Mouse (Mus musculus) midbrain, embryonic 12.5 days (tissue): ENCODE data around the gene Cacng2. TPM values are rescaled to one million over a fixed set of nuclear protein-coding genes. Genes with fewer than 3 reads are reported as not detected.
"Not testable (repeated sequence)": the region's sequence is repeated elsewhere in the genome, so short reads cannot be mapped to it uniquely, and the experiment has no call there.

ENCODE experiments used
- ATAC-seq: fragments of 200-750 bp; cut with Nextera tagmentation; 2 replicates; pipeline ENCODE4 v1.8.0; 2017; ENCODE audit warnings: low read depth, moderate TSS enrichment, moderate library complexity; ENCODE audit not compliant: low FRiP score
- H3K27ac ChIP-seq: fragments of 300-500 bp; sonication (generic); replicated peaks from 2 replicates; pipeline ENCODE4 v1.5.1; 2016; ENCODE audit warnings: mild to moderate bottlenecking
- H3K27me3 ChIP-seq: fragments of 300-500 bp; sonication (generic); 2 replicates; pipeline ENCODE4 v1.6.1; 2016; ENCODE audit warnings: mild to moderate bottlenecking
- H3K36me3 ChIP-seq: fragments of 300-500 bp; sonication (generic); 2 replicates; pipeline ENCODE4 v1.6.1; 2016
- H3K4me1 ChIP-seq: fragments of 300-500 bp; sonication (generic); 2 replicates; pipeline ENCODE4 v1.6.1; 2016
- H3K4me2 ChIP-seq: fragments of 300-500 bp; sonication (generic); replicated peaks from 2 replicates; pipeline ENCODE4 v1.6.1; 2016; ENCODE audit warnings: mild to moderate bottlenecking, moderate library complexity
- H3K4me3 ChIP-seq: fragments of 300-500 bp; sonication (generic); 2 replicates; pipeline ENCODE4 v1.5.1; 2016; ENCODE audit warnings: mild to moderate bottlenecking
- H3K9ac ChIP-seq: fragments of 300-500 bp; sonication (generic); replicated peaks from 2 replicates; pipeline ENCODE4 v1.6.1; 2016; ENCODE audit warnings: mild to moderate bottlenecking, moderate library complexity
- H3K9me3 ChIP-seq: fragments of 300-500 bp; sonication (generic); 2 replicates; pipeline ENCODE4 v1.6.1; 2016; ENCODE audit warnings: mild to moderate bottlenecking
- WGBS: fragments of 180-500 bp; shearing (Covaris S2); methylation state at CpG from one replicate; pipeline ENCODE4 v1.1.7; 2016; 5-methylcytosine and 5-hydroxymethylcytosine counted together
- polyA plus RNA-seq: library from polyadenylated mRNA; unstranded; fragments of >200 nt; fragmentation: Nextera tagmentation; extraction: Ambion mirVana; gene quantifications from 2 replicates; pipeline ENCODE4 v1.2.1, GENCODE M21; 2016

Cacng2 gene
- polyA plus RNA-seq, 1 experiment from 2014 or later, result 3.1 TPM

- WGBS, result 73% methylated on average over 2 of the region's 2 CpGs
- H3K9ac ChIP-seq, result no peak overlapping the region
- no peaks in the 10 kb centered on the region for H3K36me3 ChIP-seq
- no peaks in the 10 kb centered on the region for H3K9me3 ChIP-seq
- no peaks in the 10 kb centered on the region for H3K27me3 ChIP-seq
- no peak for ATAC-seq
- H3K4me1 ChIP-seq, result no peaks in the 10 kb centered on the region
- H3K27ac ChIP-seq, result no peak overlapping the region
- no peak overlapping the region for H3K4me3 ChIP-seq
- no peak overlapping the region for H3K4me2 ChIP-seq
Observed at GRCm38 (mm10) chr15:78049933-78050332, 69.9 kb downstream of the Cacng2 start.

- no peak overlapping the region for H3K4me3 ChIP-seq
- H3K9me3 ChIP-seq, result no peaks in the 10 kb centered on the region
- H3K27me3 ChIP-seq, result no peaks in the 10 kb centered on the region
- no peaks in the 10 kb centered on the region for H3K4me1 ChIP-seq
- 66% methylated on average over 7 of the region's 7 CpGs for WGBS
- ATAC-seq, result no peak
- no peaks in the 10 kb centered on the region for H3K36me3 ChIP-seq
- no peak overlapping the region for H3K9ac ChIP-seq
- H3K4me2 ChIP-seq, result no peak overlapping the region
- no peak overlapping the region for H3K27ac ChIP-seq
Observed at GRCm38 (mm10) chr15:78045842-78046241, 74.0 kb downstream of the Cacng2 start.

- Histone ChIP-seq H3K9me3 (no peaks in the 10 kb centered on the region), H3K27me3 (no peaks in the 10 kb centered on the region), H3K27ac (no peak overlapping the region), H3K36me3 (no peaks in the 10 kb centered on the region), H3K4me1 (no peaks in the 10 kb centered on the region), H3K9ac (no peak overlapping the region), H3K4me3 (no peak overlapping the region), H3K4me2 (no peak overlapping the region)
- ATAC-seq, result no peak
- 66% methylated on average over 7 of the region's 7 CpGs for WGBS
Observed at GRCm38 (mm10) chr15:78045314-78045713, 74.5 kb downstream of the Cacng2 start.

GRCm38 (mm10) chr15:78044826-78045225, 75.0 kb downstream of the Cacng2 start:
- 74% methylated on average over 6 of the region's 6 CpGs for WGBS
- Histone ChIP-seq H3K27ac (no peak overlapping the region), H3K27me3 (no peaks in the 10 kb centered on the region), H3K4me1 (no peaks in the 10 kb centered on the region), H3K9me3 (no peaks in the 10 kb centered on the region), H3K4me3 (no peak overlapping the region), H3K4me2 (no peak overlapping the region), H3K36me3 (no peaks in the 10 kb centered on the region), H3K9ac (no peak overlapping the region)
- no peak for ATAC-seq

DNA sequence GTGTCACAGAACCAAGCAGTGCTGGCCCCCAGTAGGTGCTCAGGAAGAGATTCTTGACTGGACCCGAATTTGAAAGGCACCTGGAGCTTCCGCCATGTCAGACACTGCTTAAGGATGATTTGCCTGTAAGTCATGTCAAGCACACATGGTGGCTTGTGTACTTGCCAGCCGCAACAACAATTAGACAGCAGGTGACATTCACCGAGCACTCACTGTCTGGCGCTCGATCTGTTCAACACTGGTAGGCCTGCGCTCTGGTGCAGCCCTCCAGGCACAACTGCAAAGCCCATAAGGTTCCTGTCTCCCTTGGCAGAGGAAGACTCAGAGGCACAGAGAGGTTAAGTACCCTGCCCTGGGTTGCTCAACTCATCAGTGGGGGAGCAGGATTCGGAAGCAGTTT, 77.1 kb downstream of the Cacng2 start:
- Histone ChIP-seq H3K9me3 (no peaks in the 10 kb centered on the region), H3K27me3 (no peaks in the 10 kb centered on the region), H3K36me3 (no peaks in the 10 kb centered on the region), H3K4me1 (no peaks in the 10 kb centered on the region), H3K4me2 (no peak overlapping the region), H3K4me3 (no peak overlapping the region), H3K27ac (no peak overlapping the region), H3K9ac (no peak overlapping the region)
- WGBS, result 90% methylated on average over 8 of the region's 8 CpGs
- ATAC-seq, result no peak

GRCm38 (mm10) chr15:78037626-78038025, 82.2 kb downstream of the Cacng2 start:
- Histone ChIP-seq H3K27ac (no peak overlapping the region), H3K36me3 (no peaks in the 10 kb centered on the region), H3K9ac (no peak overlapping the region), H3K27me3 (no peaks in the 10 kb centered on the region), H3K4me3 (no peak overlapping the region), H3K4me1 (no peaks in the 10 kb centered on the region), H3K9me3 (no peaks in the 10 kb centered on the region), H3K4me2 (no peak overlapping the region)
- ATAC-seq, result no peak
- WGBS, result 92% methylated on average over 10 of the region's 10 CpGs

- no peak overlapping the region for H3K4me2 ChIP-seq
- H3K9me3 ChIP-seq, result no peaks in the 10 kb centered on the region
- H3K36me3 ChIP-seq, result no peaks in the 10 kb centered on the region
- WGBS, result 67% methylated on average over 2 of the region's 2 CpGs
- no peak overlapping the region for H3K9ac ChIP-seq
- ATAC-seq, result no peak
- no peak overlapping the region for H3K27ac ChIP-seq
- H3K4me1 ChIP-seq, result no peaks in the 10 kb centered on the region
- H3K27me3 ChIP-seq, result no peaks in the 10 kb centered on the region
- no peak overlapping the region for H3K4me3 ChIP-seq
Observed at GRCm38 (mm10) chr15:78036586-78036985, 83.2 kb downstream of the Cacng2 start.

DNA sequence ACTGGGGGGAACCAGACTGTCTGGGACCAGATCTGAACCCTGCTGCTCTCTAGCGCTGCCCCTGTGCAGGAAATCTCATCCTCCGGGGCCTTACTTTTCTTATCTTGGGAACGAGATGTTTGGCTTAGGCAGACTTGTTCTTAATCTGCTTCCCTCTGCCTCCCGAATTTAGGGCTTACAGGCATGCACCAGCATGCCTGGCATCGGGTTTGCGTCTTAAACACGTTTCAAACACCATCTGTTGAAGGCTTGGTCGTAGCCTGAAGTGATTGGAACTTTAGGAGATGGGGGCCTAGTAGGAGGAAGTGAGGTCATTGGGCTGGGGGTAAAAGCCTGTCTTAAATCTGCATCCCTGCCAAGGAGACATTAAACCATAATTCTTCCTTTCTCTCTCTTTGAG, 89.9 kb downstream of the Cacng2 start:
- no peaks in the 10 kb centered on the region for H3K36me3 ChIP-seq
- no peaks in the 10 kb centered on the region for H3K9me3 ChIP-seq
- H3K27ac ChIP-seq, result no peak overlapping the region
- no peak overlapping the region for H3K9ac ChIP-seq
- H3K4me2 ChIP-seq, result no peak overlapping the region
- WGBS, result 70% methylated on average over 8 of the region's 8 CpGs
- no peak overlapping the region for H3K4me3 ChIP-seq
- no peaks in the 10 kb centered on the region for H3K4me1 ChIP-seq
- no peak for ATAC-seq
- no peaks in the 10 kb centered on the region for H3K27me3 ChIP-seq

DNA sequence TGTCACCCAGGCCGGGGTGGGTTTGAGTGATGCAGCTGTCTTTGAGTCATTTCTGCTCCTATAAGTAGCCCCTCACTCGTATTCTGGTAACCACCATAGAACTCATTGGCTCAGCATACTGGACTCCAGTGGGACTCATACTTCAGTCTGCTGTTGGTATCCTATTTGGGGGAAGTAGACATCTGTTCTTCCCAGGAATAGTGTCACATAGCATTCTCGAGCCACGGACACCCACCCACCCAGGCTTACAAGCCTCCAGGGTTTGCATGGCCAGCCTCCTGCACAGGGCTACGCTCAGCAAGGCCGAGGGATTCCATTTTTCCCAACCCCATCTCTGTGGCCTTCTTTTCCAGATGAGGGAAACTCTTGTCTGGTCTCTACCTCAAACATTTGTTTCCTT, 93.3 kb downstream of the Cacng2 start:
- Histone ChIP-seq H3K27me3 (no peaks in the 10 kb centered on the region), H3K4me3 (no peak overlapping the region), H3K9ac (no peak overlapping the region), H3K9me3 (no peaks in the 10 kb centered on the region), H3K27ac (no peak overlapping the region), H3K36me3 (no peaks in the 10 kb centered on the region), H3K4me2 (no peak overlapping the region), H3K4me1 (no peaks in the 10 kb centered on the region)
- ATAC-seq, result no peak
- 87% methylated on average over 6 of the region's 6 CpGs for WGBS

- Histone ChIP-seq H3K9me3 (no peaks in the 10 kb centered on the region), H3K9ac (no peak overlapping the region), H3K27me3 (no peaks in the 10 kb centered on the region), H3K4me3 (no peak overlapping the region), H3K4me2 (no peak overlapping the region), H3K27ac (no peak overlapping the region), H3K36me3 (no peaks in the 10 kb centered on the region), H3K4me1 (no peaks in the 10 kb centered on the region)
- WGBS, result 70% methylated on average over 4 of the region's 4 CpGs
- no peak for ATAC-seq
Observed at GRCm38 (mm10) chr15:78024211-78024610, 95.6 kb downstream of the Cacng2 start.

- Histone ChIP-seq H3K9ac (no peak overlapping the region), H3K36me3 (no peaks in the 10 kb centered on the region), H3K27ac (no peak overlapping the region), H3K9me3 (no peaks in the 10 kb centered on the region), H3K4me2 (no peak overlapping the region), H3K4me1 (no peaks in the 10 kb centered on the region), H3K4me3 (no peak overlapping the region), H3K27me3 (0 out of 2 replicates have a peak, but pooled peaks cover 4% of the 10 kb centered on the region)
- no peak for ATAC-seq
- 97% methylated on average over 1 of the region's 1 CpGs for WGBS
Observed at GRCm38 (mm10) chr15:78014046-78014445, 105.8 kb downstream of the Cacng2 start.

DNA sequence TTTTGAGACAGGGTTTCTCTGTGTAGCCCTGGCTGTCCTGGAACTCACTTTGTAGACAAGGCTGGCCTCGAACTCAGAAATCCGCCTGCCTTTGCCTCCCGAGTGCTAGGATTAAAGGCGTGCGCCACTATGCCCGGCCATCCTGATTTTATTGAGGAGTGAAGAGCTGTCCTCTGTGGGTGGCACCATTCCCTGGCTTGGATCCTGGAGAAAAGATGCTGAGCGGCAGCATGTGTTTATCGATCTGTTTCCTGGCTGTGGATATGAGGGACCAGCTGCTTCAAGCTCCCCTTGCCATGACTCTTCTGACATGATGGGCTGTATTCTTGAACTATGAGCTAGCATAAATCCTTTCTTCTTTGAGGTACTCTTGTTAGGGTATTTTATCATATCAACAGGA, 111.6 kb downstream of the Cacng2 start:
- not testable (repeated sequence) for H3K36me3 ChIP-seq, H3K27ac ChIP-seq, ATAC-seq, H3K27me3 ChIP-seq, H3K4me1 ChIP-seq, H3K9ac ChIP-seq, H3K9me3 ChIP-seq, H3K4me2 ChIP-seq, H3K4me3 ChIP-seq
- WGBS, result 93% methylated on average over 8 of the region's 8 CpGs

DNA sequence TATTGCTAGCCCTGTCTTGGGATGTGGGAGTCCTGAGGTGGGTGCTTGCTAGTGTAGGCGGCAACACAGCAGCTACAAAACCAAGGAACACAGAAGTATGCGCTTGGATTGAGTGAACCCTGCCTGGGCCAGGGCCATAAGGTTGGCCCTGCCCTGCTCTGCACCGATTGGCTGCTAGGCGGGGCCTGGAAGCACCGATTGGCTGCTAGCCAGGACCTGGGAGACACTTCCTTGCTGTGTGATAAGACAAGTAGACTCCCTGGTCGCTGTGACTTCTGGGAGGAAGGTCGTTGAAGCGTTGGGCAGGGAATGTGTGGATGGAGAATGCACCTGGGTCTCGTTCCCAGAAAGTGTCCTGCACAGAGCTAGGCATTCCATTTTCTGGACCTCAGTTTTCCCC, 115.9 kb downstream of the Cacng2 start:
- no peak for ATAC-seq

More for the DNA sequence above, 115.9 kb downstream of the Cacng2 start:
- Histone ChIP-seq H3K36me3 (no peaks in the 10 kb centered on the region), H3K4me1 (no peaks in the 10 kb centered on the region), H3K9me3 (no peaks in the 10 kb centered on the region), H3K4me3 (no peak overlapping the region), H3K9ac (no peak overlapping the region), H3K27ac (no peak overlapping the region), H3K27me3 (no peaks in the 10 kb centered on the region; the same call in 1 of the 2 replicates), H3K4me2 (no peak overlapping the region)
- WGBS, result 55% methylated on average over 9 of the region's 9 CpGs
